Mouse (Mus musculus) hindbrain, embryonic 16.5 days (tissue): ENCODE measurements around the gene Vmn2r-ps130. TPM values are rescaled to one million over a fixed set of nuclear protein-coding genes. Genes with fewer than 3 reads are reported as not detected.
"Not testable (repeated sequence)": the region's sequence is repeated elsewhere in the genome, so short reads cannot be mapped to it uniquely, and the experiment has no call there.

Source experiments
- ATAC-seq: fragments of 200-750 bp; cut with Nextera tagmentation; 2 replicates; pipeline ENCODE4 v1.8.0; 2017; ENCODE audit warnings: moderate TSS enrichment, moderate library complexity
- H3K27ac ChIP-seq: fragments of 300-500 bp; sonication (generic); 2 replicates; pipeline ENCODE4 v1.5.1; 2014; ENCODE audit warnings: low read depth, mild to moderate bottlenecking, control low read depth, low read length, moderate library complexity
- H3K27me3 ChIP-seq: fragments of 300-500 bp; sonication (generic); replicated peaks from 2 replicates; pipeline ENCODE4 v1.6.1; 2014; ENCODE audit warnings: low read length; ENCODE audit not compliant: control insufficient read depth, insufficient read depth
- H3K36me3 ChIP-seq: fragments of 300-500 bp; sonication (generic); 2 replicates; pipeline ENCODE4 v1.6.1; 2014; ENCODE audit warnings: mild to moderate bottlenecking, low read length, moderate library complexity, mixed read lengths; ENCODE audit not compliant: control insufficient read depth, insufficient read depth
- H3K4me1 ChIP-seq: fragments of 300-500 bp; sonication (generic); 2 replicates; pipeline ENCODE4 v1.6.1; 2014; ENCODE audit warnings: low read depth, low read length; ENCODE audit not compliant: control insufficient read depth, insufficient read depth
- H3K4me2 ChIP-seq: fragments of 300-500 bp; sonication (generic); 2 replicates; pipeline ENCODE4 v1.6.1; 2014; ENCODE audit warnings: mild to moderate bottlenecking, low read length, control low read depth, moderate library complexity
- H3K4me3 ChIP-seq: fragments of 300-500 bp; sonication (generic); 2 replicates; pipeline ENCODE4 v1.5.1; 2014; ENCODE audit warnings: mild to moderate bottlenecking, low read length, control low read depth, moderate library complexity
- H3K9ac ChIP-seq: fragments of 300-500 bp; sonication (generic); 2 replicates; pipeline ENCODE4 v1.6.1; 2014; ENCODE audit warnings: low read depth, mild to moderate bottlenecking, control low read depth, low read length, moderate library complexity
- H3K9me3 ChIP-seq: fragments of 300-500 bp; sonication (generic); 2 replicates; pipeline ENCODE4 v1.6.1; 2014; ENCODE audit warnings: mild to moderate bottlenecking, low read length, moderate library complexity; ENCODE audit not compliant: control insufficient read depth
- WGBS: fragments of 180-500 bp; shearing (Covaris S2); extraction: QIAGEN DNeasy Blood & Tissue Kit; methylation state at CpG from one replicate; pipeline ENCODE4 v1.1.7; 2014; 5-methylcytosine and 5-hydroxymethylcytosine counted together
- polyA plus RNA-seq: library from polyadenylated mRNA; unstranded; fragments of >200 nt; fragmentation: Nextera tagmentation; extraction: Ambion mirVana; gene quantifications from 2 replicates; pipeline ENCODE4 v1.2.1, GENCODE M21; 2015

Vmn2r-ps130 gene
- polyA plus RNA-seq, result not detected in 2 replicates

DNA sequence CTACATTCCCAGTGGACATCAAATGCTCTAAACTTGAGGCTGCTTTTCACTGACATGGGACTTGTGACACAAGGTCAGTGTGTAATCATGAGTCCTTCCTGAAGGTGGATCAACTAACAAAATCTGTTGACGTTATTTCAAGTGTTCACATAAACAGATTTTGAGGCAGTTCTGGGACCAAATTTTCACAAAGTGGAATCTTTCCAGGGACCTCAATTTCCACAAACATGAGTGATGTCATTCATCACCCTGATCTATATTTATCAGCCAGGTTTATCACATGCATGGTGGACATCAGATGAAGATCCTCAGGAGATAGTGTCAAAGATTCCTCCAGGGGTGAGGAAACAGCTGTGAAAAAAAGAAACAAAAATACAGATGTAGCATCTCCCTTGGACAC is at the start of gene Vmn2r-ps130:
Gene Vmn2r-ps130, plus strand, starts transcription at position 301 of the 400 bp plus-strand sequence.
- not testable (repeated sequence) for H3K9me3 ChIP-seq, H3K4me2 ChIP-seq, H3K27me3 ChIP-seq, H3K4me1 ChIP-seq, ATAC-seq, H3K27ac ChIP-seq, H3K9ac ChIP-seq, H3K4me3 ChIP-seq, H3K36me3 ChIP-seq
- no CpG with 5 or more reads among the region's 1 CpGs for WGBS

Other genes with a start within 250 kb of the Vmn2r-ps130 start
- gene Zfp945, start 194.0 kb upstream of the Vmn2r-ps130 start, polyA plus RNA-seq, result 16.5 and 18.1 TPM in 2 replicates
- gene Vmn2r113, start 118.2 kb upstream of the Vmn2r-ps130 start, polyA plus RNA-seq, result not detected in 2 replicates
- gene Zfp40, start 132.1 kb downstream of the Vmn2r-ps130 start, polyA plus RNA-seq, result 26.3 and 27.3 TPM in 2 replicates